Mouse (Mus musculus): ENCODE data around the gene Sema4d. TPM values are rescaled to one million over a fixed set of nuclear protein-coding genes. Genes with fewer than 3 reads are reported as not detected.

Sema4d gene
- polyA plus RNA-seq, 2 experiments = 6.8 to 8.5 TPM

- Histone ChIP-seq H3K9ac (ENCODE audit: low read depth, low read length, severe bottlenecking) (no peak overlapping the region), H3K4me3 (replicated peaks; ENCODE audit: low read length) (no peak overlapping the region), H3K4me2 (replicated peaks; ENCODE audit: low read depth, low read length, severe bottlenecking) (no peak overlapping the region), H3K4me1 (ENCODE audit: control insufficient read depth, insufficient read depth, low read length) (no peaks in the 10 kb centered on the region; the same call in 1 of the 2 replicates), H3K27me3 (ENCODE audit: control insufficient read depth, insufficient read depth, low read length) (no peaks in the 10 kb centered on the region), H3K36me3 (ENCODE audit: control insufficient read depth, insufficient read depth, low read length) (no peaks in the 10 kb centered on the region), H3K9me3 (ENCODE audit: control insufficient read depth, low read length) (no peaks in the 10 kb centered on the region), H3K27ac (replicated peaks; ENCODE audit: low read depth, low read length) (no peak overlapping the region)
- TF ChIP-seq POLR2A (IDR thresholded peaks at IDR 0.05; ENCODE audit: borderline replicate concordance, extremely low read depth, insufficient read depth, insufficient read length) = no peak
- WGBS = 76% methylated on average over 20 of the region's 20 CpGs
- ATAC-seq (ENCODE audit: low FRiP score, low read depth) (no peak), DNase-seq (ENCODE audit: low spot score) (no peak)
These were observed 56.3 kb downstream of the Sema4d start for GRCm38 (mm10) chr13:51737033-51737948.

- H3K27ac ChIP-seq (replicated peaks; ENCODE audit: low read depth, low read length) = no peak overlapping the region
- 70% methylated on average over 13 of the region's 13 CpGs for WGBS
- no peak for ATAC-seq (ENCODE audit: low FRiP score, low read depth)
These were observed 57.3 kb downstream of the Sema4d start for GRCm38 (mm10) chr13:51736007-51736911.

DNA sequence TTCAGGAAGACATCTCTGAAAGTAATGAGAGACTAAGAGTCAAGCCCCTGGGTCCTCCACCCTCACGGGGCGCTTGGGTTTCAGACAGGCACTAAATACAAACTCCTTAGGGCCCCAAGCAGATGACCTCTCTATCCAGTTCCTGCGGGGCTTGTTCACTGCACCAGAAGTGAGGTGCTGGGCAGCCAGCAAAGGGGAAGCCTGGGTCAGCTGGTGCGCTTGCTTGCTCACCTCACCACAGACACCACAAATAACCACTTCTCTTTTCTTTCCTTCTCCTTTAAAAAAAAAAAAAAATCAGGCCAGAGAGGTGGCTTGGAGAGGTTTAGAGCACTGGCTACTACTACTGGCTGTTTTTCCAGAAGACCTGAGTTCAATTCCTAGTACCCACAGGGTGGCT, 59.0 kb downstream of the Sema4d start:
- WGBS = 85% methylated on average over 4 of the region's 4 CpGs
- Histone ChIP-seq H3K4me1 (ENCODE audit: control insufficient read depth, insufficient read depth, low read length) (peaks cover 6% of the 10 kb centered on the region; the same call in 1 of the 2 replicates), H3K9me3 (ENCODE audit: control insufficient read depth, low read length) (no peaks in the 10 kb centered on the region), H3K4me2 (replicated peaks; ENCODE audit: low read depth, low read length, severe bottlenecking) (no peak overlapping the region), H3K36me3 (ENCODE audit: control insufficient read depth, insufficient read depth, low read length) (no peaks in the 10 kb centered on the region), H3K9ac (ENCODE audit: low read depth, low read length, severe bottlenecking) (no peak overlapping the region), H3K4me3 (replicated peaks; ENCODE audit: low read length) (no peak overlapping the region), H3K27ac (replicated peaks; ENCODE audit: low read depth, low read length) (no peak overlapping the region), H3K27me3 (ENCODE audit: control insufficient read depth, insufficient read depth, low read length) (no peaks in the 10 kb centered on the region)
- DNase-seq (ENCODE audit: low spot score) (no peak), ATAC-seq (ENCODE audit: low FRiP score, low read depth) (no peak)
- TF ChIP-seq POLR2A (IDR thresholded peaks at IDR 0.05; ENCODE audit: borderline replicate concordance, extremely low read depth, insufficient read depth, insufficient read length) = no peak

More at GRCm38 (mm10) chr13:51736007-51736911, 57.3 kb downstream of the Sema4d start:
- Histone ChIP-seq H3K4me3 (replicated peaks; ENCODE audit: low read length) (no peak overlapping the region), H3K4me2 (replicated peaks; ENCODE audit: low read depth, low read length, severe bottlenecking) (no peak overlapping the region), H3K9ac (ENCODE audit: low read depth, low read length, severe bottlenecking) (no peak overlapping the region), H3K27me3 (ENCODE audit: control insufficient read depth, insufficient read depth, low read length) (no peaks in the 10 kb centered on the region), H3K9me3 (ENCODE audit: control insufficient read depth, low read length) (no peaks in the 10 kb centered on the region), H3K4me1 (ENCODE audit: control insufficient read depth, insufficient read depth, low read length) (no peaks in the 10 kb centered on the region), H3K36me3 (ENCODE audit: control insufficient read depth, insufficient read depth, low read length) (no peaks in the 10 kb centered on the region)
- DNase-seq (ENCODE audit: low spot score) = no peak
- no peak for TF ChIP-seq POLR2A (IDR thresholded peaks at IDR 0.05; ENCODE audit: borderline replicate concordance, extremely low read depth, insufficient read depth, insufficient read length)

DNA sequence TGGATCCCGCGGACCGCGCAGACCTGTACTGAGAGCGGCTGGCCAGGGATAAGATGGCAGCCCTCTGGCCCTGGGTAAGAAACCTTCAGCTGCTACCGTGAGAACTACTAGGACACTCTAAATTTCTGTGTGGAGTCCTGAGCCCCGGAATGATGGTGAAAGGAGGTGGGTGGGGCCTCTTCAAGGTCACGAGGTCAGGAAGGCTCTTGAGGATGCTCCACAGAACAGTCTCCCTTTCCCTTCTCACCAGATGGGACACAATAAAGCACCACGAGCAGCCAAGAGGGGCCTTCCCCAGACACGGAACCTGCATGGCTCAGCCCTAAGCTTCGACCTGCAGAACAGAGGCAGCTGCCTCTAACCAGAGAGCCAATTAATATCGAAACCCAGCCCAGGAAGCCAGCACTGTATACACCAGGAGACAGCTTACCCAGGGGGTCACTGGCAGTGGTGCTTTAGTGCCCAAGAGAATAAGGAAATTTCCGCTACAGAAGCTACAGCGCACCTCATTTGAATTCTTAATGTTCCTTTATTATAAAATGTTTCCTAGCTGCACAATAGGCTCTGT, 61.4 kb downstream of the Sema4d start:
- no peak overlapping the region for H3K27ac ChIP-seq (replicated peaks; ENCODE audit: low read depth, low read length)

GRCm38 (mm10) chr13:51731474-51731873, 62.1 kb downstream of the Sema4d start:
- TF ChIP-seq POLR2A (IDR thresholded peaks at IDR 0.05; ENCODE audit: borderline replicate concordance, extremely low read depth, insufficient read depth, insufficient read length) = no peak
- Histone ChIP-seq H3K9ac (ENCODE audit: low read depth, low read length, severe bottlenecking) (no peak overlapping the region), H3K27ac (replicated peaks; ENCODE audit: low read depth, low read length) (no peak overlapping the region), H3K9me3 (ENCODE audit: control insufficient read depth, low read length) (no peaks in the 10 kb centered on the region), H3K27me3 (ENCODE audit: control insufficient read depth, insufficient read depth, low read length) (no peaks in the 10 kb centered on the region), H3K4me3 (replicated peaks; ENCODE audit: low read length) (no peak overlapping the region), H3K36me3 (ENCODE audit: control insufficient read depth, insufficient read depth, low read length) (no peaks in the 10 kb centered on the region), H3K4me2 (replicated peaks; ENCODE audit: low read depth, low read length, severe bottlenecking) (no peak overlapping the region), H3K4me1 (ENCODE audit: control insufficient read depth, insufficient read depth, low read length) (peaks cover 10% of the 10 kb centered on the region; the same call in 1 of the 2 replicates)
- no peak for ATAC-seq (ENCODE audit: low FRiP score, low read depth)
- WGBS = 91% methylated on average over 7 of the region's 7 CpGs
- no peak for DNase-seq (ENCODE audit: low spot score)

More for the DNA sequence above, 61.4 kb downstream of the Sema4d start:
- Histone ChIP-seq H3K27me3 (ENCODE audit: control insufficient read depth, insufficient read depth, low read length) (no peaks in the 10 kb centered on the region), H3K4me3 (replicated peaks; ENCODE audit: low read length) (no peak overlapping the region), H3K36me3 (ENCODE audit: control insufficient read depth, insufficient read depth, low read length) (no peaks in the 10 kb centered on the region), H3K9me3 (ENCODE audit: control insufficient read depth, low read length) (no peaks in the 10 kb centered on the region), H3K4me1 (ENCODE audit: control insufficient read depth, insufficient read depth, low read length) (peaks cover 10% of the 10 kb centered on the region; the same call in 1 of the 2 replicates), H3K4me2 (replicated peaks; ENCODE audit: low read depth, low read length, severe bottlenecking) (no peak overlapping the region), H3K9ac (ENCODE audit: low read depth, low read length, severe bottlenecking) (no peak overlapping the region)
- ATAC-seq (ENCODE audit: low FRiP score, low read depth) (no peak), DNase-seq (ENCODE audit: low spot score) (no peak)
- 72% methylated on average over 14 of the region's 14 CpGs for WGBS
- no peak for TF ChIP-seq POLR2A (IDR thresholded peaks at IDR 0.05; ENCODE audit: borderline replicate concordance, extremely low read depth, insufficient read depth, insufficient read length)
